Mouse (Mus musculus) kidney, adult 2 months (tissue): Measurements from ENCODE around the gene Creb5.

Experiments used
- CTCF ChIP-seq: fragments of 200-500 bp; conservative IDR thresholded peaks from 2 replicates; pipeline ENCODE4 v1.5.1; 2011; ENCODE audit warnings: low read depth, mild to moderate bottlenecking, control low read depth, low read length, moderate library complexity, mixed read lengths; ENCODE audit not compliant: insufficient read depth, insufficient read length
- POLR2A ChIP-seq: fragments of 200-500 bp; IDR thresholded peaks from one replicate; pipeline ENCODE4 v1.6.1; 2011; ENCODE audit warnings: low read depth, low read length, control low read depth

GRCm38 (mm10) chr6:53469204-53469603, 182.1 kb downstream of the Creb5 start:
- TF ChIP-seq CTCF (no peak), POLR2A (no peak)
